Mouse (Mus musculus): ENCODE measurements around the gene Cxcl1.
"Not testable (repeated sequence)": the region's sequence is repeated elsewhere in the genome, so short reads cannot be mapped to it uniquely, and the experiment has no call there.

The Cxcl1 gene

DNA sequence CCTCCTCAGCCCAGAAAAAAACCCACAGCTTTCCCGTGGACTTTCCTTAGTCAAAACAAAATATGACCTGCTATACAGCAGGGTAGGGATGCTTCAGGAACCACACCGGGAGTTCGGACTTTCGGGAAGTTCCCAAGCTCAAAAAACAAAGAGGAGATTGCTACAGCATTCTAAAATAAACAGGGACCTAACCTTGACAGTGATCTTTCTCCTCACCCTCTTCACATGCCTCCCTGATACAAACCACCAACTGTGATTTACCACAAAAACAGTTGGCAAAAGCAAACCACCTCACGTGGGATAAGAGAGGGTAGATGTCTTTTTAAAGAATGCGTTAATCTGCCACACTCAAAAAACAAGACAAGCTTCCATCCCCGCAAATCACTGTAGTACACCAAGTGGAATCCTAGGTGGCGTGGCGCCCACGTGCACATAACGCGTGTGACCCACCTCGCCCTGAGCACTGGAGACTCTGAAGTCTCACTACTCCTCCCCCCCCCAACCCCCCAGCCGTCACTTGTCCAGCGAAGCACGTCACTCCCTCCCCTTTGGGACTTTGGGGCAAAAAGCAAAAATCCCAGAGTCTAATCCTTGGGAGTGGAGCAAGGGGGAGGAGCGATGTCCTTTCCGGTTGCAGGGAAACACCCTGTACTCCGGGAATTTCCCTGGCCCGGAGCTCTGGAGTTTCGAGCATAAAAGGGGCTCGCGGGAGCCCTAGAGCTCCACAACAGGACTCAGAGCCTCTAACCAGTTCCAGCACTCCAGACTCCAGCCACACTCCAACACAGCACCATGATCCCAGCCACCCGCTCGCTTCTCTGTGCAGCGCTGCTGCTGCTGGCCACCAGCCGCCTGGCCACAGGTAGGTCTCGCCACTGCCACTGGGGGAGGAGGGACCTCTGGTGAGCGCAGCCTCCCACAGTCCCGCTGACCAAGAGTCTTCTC, at the start of gene Cxcl1:
Gene Cxcl1 (plus strand): TSS at position 723 of the 945 bp plus-strand sequence.
- DNase-seq (ENCODE audit: low spot score), result peak; percentile 52

DNA sequence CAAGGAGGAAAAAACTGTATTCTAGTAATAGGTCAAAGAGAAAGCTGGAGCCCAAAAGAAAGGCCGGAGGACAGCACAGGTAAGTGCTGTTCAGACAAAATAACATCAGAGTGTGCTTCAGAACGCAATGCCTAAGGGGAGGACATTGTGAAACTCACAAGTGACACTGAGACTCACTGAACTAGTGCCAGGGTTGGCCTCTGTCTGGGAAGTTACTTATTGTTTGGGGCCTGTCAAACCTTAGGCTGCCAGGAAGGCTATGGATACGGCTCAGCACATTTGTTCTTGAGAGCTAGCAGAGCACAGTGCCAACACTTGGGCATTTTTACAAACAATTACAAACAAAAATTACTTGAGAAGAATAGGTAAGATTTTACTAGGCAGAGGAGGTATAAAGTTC, 47.1 kb upstream of the Cxcl1 start:
- no peak for DNase-seq (ENCODE audit: low spot score)

GRCm38 (mm10) chr5:90850096-90850495, 40.9 kb upstream of the Cxcl1 start:
- DNase-seq (ENCODE audit: low spot score), result not testable (repeated sequence)

DNA sequence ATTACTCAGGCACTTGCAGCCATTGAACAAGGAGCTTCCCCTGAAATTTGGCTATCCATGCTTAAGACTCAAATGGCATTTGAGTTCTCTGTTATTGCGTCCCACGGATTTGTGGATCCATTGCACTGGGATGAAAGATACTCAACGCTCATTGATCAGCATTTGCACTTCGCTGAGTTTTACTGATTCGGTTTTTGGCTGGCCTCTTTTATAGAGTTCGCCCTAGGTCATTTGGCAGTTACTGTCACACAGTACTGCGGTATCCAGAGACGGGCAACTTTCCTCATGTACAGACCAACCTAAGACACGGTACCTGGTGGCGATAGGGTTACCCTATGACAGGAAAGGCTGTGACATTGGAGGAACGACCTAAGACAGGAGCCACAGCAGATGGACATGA, 39.6 kb upstream of the Cxcl1 start:
- not testable (repeated sequence) for DNase-seq (ENCODE audit: low spot score)

DNA sequence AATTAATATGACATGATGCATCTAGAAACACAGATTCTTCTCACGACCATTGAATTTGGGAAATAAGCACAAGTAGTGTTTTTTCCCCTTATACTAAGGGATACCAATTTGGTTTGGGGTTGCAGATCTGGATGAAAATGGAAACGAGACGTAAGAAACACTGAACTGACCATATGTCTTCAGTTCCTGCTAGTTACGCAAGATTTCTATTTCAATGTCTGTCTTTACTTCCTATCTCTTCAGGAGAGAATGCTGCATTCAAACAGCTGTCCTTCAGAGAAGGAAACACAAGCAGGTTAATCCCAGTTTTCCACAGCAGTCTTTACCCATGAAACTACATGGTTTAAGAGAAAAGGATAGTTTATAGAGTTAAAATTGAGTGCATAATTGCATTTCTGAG, 37.8 kb upstream of the Cxcl1 start:
- DNase-seq (ENCODE audit: low spot score), result no peak

- DNase-seq (ENCODE audit: low spot score), result no peak
Measured at GRCm38 (mm10) chr5:90855308-90856230, 35.5 kb upstream of the Cxcl1 start.

DNA sequence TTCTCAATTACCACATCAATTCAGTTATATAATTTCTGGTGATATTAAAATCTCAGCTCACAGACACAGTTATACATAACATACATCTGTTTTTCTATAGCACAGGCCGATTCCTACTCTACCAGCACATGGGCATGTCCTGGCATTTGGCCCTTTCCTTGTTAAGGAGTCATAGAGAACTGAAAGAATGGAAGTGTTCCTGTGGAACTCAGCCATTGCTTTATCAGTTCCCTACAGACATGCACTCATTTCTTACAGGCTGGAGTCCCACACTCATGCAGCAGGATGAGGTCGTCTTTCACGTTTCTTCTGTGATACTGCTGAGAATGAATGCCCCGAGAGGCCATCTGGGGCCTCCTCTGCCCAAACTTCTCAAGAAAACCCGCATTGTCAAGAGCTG, 33.6 kb upstream of the Cxcl1 start:
- DNase-seq (ENCODE audit: low spot score), result no peak

DNA sequence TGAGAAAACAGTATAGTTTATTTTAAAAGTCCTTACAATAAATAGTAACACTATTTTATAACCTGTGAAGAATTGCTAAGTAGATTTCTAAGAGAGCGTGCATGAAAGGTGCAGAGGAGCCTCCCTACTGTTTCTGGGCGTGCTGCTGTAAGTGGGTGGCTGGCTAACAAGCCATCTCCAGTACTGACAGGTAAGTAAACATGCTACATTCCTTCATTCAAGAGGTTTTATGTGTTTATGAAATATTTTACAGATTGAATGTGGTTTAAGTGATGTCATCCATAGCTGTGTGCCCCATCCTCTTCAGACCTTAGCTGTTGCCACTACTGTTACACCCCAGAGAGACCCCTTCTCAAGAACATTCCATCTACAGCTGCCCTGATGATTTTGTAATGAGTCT, 32.6 kb upstream of the Cxcl1 start:
- no peak for DNase-seq (ENCODE audit: low spot score)

- DNase-seq (ENCODE audit: low spot score), result no peak
Measured at GRCm38 (mm10) chr5:90859031-90859430, 32.0 kb upstream of the Cxcl1 start.

DNA sequence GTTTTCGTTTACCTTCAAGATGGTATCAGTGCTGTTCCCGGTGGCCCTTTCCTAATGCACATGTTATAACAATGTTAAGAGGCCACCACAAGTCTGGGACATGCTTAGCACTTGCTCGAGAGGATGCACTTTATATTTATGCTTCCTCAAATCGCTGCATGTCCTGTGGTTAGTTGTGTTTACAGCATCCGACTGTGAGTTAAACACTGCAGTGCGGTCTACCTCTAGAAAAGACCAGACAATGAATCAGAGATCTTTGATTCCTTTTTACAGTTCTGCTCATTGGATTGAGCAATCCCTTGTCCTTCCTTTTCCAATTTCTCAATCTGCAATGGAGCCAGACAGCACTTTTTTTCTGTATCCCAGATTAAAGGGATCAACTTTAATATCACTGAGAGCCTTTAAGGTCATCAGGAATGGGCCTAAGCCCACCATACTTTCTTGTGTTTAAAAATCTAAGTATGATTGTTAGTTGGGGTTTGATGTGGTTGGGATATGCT, 29.1 kb upstream of the Cxcl1 start:
- DNase-seq (ENCODE audit: low spot score), result no peak

DNA sequence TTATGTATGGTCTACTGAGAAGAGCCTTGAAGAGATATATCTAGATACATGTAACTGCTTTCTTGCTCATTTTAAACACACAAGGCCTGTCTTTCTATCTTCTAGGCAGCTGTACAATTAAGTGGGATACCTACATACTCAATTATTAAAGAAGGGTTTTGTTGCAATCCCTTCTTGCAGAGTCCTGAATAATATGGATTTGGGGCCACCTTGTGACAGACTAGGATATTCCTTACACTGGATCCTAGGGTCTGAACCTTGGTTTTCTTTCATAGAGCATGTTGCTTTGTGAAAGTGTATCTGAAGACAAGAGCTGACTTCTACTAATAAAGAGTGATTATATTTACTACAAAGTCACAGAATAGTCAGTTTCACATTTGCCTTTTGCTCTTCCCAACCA, 24.3 kb upstream of the Cxcl1 start:
- DNase-seq (ENCODE audit: low spot score), result no peak

DNA sequence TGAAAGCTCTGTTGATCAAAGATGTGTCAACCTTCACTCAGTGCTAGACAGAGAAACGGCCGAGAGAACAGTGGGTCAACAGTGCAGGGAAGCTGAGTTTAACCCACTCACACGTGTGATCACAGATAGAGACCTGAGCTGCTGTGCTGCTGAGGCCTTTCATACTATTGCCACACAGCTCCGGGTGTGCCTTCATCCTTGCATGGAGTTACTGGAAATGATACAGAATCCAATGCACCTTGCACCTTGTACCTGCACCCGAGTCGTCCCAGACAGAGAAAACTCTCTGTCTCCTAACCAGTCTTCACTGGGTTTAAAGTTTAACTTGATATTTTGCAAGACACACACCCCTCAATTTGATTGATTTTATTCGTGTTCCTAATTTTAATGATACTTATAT, 18.7 kb upstream of the Cxcl1 start:
- DNase-seq (ENCODE audit: low spot score), result no peak

- DNase-seq (ENCODE audit: low spot score), result no peak
Measured at GRCm38 (mm10) chr5:90876045-90876444, 15.0 kb upstream of the Cxcl1 start.

DNA sequence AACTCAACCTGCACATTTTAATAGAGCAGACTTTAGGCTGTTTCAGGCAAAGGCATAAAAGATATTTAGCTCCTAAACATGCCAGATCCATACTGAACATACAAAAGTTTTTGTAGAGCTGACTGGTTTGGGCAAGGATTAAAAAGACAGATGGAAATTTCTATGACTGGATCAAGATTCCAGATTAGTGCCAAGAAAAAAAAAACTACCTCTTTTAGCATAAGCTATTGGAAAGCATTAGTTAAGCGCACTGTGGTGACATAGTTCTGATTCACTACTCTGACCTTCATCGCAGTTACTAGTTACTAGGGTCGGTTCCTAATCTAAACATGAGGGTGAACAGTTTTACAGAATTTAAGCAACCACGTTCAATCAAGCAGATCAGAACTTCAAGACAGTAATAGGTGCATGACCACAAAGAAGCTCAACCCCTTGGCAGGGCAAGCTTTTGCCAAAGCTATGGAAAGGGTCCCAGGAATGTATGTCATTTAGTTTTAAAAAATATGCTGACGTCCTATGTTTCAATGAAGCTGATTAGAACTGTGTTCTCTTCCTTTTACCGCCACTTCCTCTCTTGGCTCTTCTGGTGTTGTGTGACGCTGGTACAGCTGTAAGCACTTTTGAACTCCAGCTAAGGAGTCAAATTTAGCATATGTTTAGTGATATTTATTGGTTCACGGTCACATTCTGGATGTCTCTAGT, 14.4 kb upstream of the Cxcl1 start:
- no peak for DNase-seq (ENCODE audit: low spot score)

GRCm38 (mm10) chr5:90877173-90877512, 13.9 kb upstream of the Cxcl1 start:
- no peak for DNase-seq (ENCODE audit: low spot score)

DNA sequence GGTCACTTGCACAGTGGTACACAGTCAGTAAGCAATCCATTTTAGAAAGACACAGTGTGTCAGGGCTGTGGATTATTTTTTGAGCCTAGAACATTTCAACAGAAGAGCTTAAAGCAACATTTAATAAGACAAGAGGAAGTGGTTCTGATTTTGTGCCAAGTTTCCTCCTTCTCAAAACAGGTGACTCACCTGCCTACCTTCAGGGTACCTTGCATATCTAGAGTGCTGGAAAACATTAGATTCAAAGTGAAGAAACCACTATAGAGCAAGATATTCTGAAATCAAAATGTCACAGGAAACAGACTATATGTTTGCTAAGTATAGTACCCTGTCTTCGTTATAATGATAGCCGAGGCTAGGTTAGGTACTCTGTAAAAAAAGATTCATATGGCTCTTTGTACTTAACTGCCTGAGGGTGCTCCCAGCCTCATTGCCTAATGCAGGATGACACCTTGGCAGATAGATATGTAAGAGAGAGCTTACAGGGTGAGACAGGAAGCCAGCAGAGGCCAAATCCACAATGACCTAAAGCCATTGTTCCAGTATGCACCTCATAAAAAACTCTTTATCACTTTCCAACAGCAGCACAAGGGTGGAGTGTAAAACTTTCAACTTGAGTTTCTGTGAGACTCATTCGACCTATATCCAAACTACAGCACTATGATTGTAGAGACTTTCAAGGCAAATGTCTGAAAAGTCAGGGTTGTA, 11.6 kb upstream of the Cxcl1 start:
- no peak for DNase-seq (ENCODE audit: low spot score)

- DNase-seq (ENCODE audit: low spot score), result no peak
Measured at GRCm38 (mm10) chr5:90880335-90880850, 10.6 kb upstream of the Cxcl1 start.

- DNase-seq (ENCODE audit: low spot score), result no peak
Measured at GRCm38 (mm10) chr5:90881021-90881420, 10.0 kb upstream of the Cxcl1 start.

GRCm38 (mm10) chr5:90881682-90882081, 9.4 kb upstream of the Cxcl1 start:
- peak; percentile 23 for DNase-seq (ENCODE audit: low spot score)

DNA sequence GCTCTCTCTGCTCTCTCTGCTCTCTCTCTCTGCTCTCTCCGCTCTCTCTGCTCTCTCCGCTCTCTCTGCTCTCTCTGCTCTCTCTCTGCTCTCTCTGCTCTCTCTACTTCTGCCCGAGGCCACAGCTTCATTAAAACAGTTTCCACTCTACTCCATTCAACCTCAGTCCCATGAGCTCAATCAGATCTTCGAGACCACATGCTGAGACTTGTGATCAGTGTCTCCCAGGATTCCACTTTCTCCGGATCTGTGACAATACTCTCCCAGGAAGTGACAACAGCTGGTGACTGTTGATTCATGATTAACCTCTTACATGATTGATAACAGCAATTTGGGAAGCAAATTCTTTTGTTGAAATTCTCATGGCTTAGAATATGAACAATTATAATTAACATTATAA, 8.9 kb upstream of the Cxcl1 start:
- no peak for DNase-seq (ENCODE audit: low spot score)

- DNase-seq (ENCODE audit: low spot score), result peak; percentile 47
Measured at GRCm38 (mm10) chr5:90884628-90885242, 6.3 kb upstream of the Cxcl1 start.
